In the genomic region with DNA sequence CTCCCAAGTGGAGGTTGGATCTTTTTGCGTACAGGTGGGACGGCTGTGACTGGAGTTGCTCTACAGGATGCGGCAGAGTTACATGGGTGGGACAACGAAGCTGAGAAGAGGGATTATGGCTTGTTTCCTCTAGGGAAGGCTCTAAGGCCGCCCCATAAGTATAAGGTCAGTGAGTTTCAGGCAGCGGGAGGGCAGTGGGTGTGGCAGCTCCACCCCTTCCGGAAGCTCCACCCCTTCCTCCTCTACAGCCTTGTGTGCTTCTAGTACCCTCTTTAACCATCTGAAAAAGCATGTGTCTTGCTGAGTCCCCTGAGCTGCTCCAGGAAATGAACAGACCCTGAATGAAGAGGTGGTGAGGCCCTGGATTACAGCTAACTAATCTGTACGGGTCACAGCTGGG, we compare ENCODE assay signal across 8 mouse cellular contexts.
DNase-seq lines count a peak whose midpoint lies in the region; ATAC-seq and TF ChIP-seq lines count a peak whose summit lies in the region.

No protein-coding gene starts in this region.

- TF ChIP-seq POLR2A in cortical plate, adult 2 months (IDR thresholded peaks at IDR 0.05; ENCODE audit: extremely low read depth, insufficient read depth, low read length), result no peak

- H3K4me2 ChIP-seq in limb, embryonic 11.5 days (ENCODE audit: low read depth, severe bottlenecking), result no peak overlapping the region
- H3K4me2 ChIP-seq in neural tube, embryonic 13.5 days, result no peak overlapping the region; the same call in 1 of the 2 replicates

- H3K4me1 ChIP-seq in E14TG2a.4 (replicated peaks; ENCODE audit: low read depth, low read length), result peaks cover 51% of the 10 kb centered on the region
- peaks cover 2% of the 10 kb centered on the region for H3K4me1 ChIP-seq in cortical plate, adult 2 months (ENCODE audit: control insufficient read depth, insufficient read depth, low read length)
- peaks cover 10% of the 10 kb centered on the region; the same call in 1 of the 2 replicates for H3K4me1 ChIP-seq in limb, embryonic 11.5 days (ENCODE audit: control insufficient read depth, insufficient read depth, low read length)
- peaks cover 50% of the 10 kb centered on the region for H3K4me1 ChIP-seq in neural tube, embryonic 13.5 days (replicated peaks)

- DNase-seq in heart, postnatal 25 days (ENCODE audit: low spot score), result peak; percentile 51
- DNase-seq in limb, embryonic 11.5 days (ENCODE audit: low spot score), result peak; percentile 39
- DNase-seq in layer of hippocampus, postnatal 14 days (ENCODE audit: low spot score in 2 of 2), result no peak
- DNase-seq in gastrocnemius, postnatal 14 days, result no peak
- no peak for DNase-seq in urinary bladder, adult 18-20 months (ENCODE audit: low spot score in 2 of 2)

- H3K9me3 ChIP-seq in E14TG2a.4 (ENCODE audit: low read length), result peaks cover 51% of the 10 kb centered on the region
- no peaks in the 10 kb centered on the region for H3K9me3 ChIP-seq in limb, embryonic 11.5 days (ENCODE audit: control insufficient read depth, low read length)
- no peaks in the 10 kb centered on the region for H3K9me3 ChIP-seq in neural tube, embryonic 13.5 days

- no peak overlapping the region for H3K9ac ChIP-seq in limb, embryonic 11.5 days (ENCODE audit: low read length)
- no peak overlapping the region for H3K9ac ChIP-seq in neural tube, embryonic 13.5 days

- WGBS in limb, embryonic 11.5 days, result 44% methylated on average over 8 of the region's 8 CpGs
- 15% methylated on average over 8 of the region's 8 CpGs for WGBS in neural tube, embryonic 13.5 days

- no peaks in the 10 kb centered on the region for H3K36me3 ChIP-seq in E14TG2a.4 (ENCODE audit: insufficient read depth, low read length)
- no peaks in the 10 kb centered on the region for H3K36me3 ChIP-seq in limb, embryonic 11.5 days (ENCODE audit: control insufficient read depth, insufficient read depth, low read length)
- no peaks in the 10 kb centered on the region for H3K36me3 ChIP-seq in neural tube, embryonic 13.5 days

- TF ChIP-seq CTCF in E14TG2a.4 (conservative IDR thresholded peaks at IDR 0.05; ENCODE audit: low read length), result no peak
- TF ChIP-seq CTCF in cortical plate, adult 2 months (IDR thresholded peaks at IDR 0.05; ENCODE audit: extremely low read depth, insufficient read depth, low read length), result no peak

- peak overlapping the region; percentile 22; the same call in 1 of the 2 replicates for H3K27ac ChIP-seq in cortical plate, adult 2 months (ENCODE audit: insufficient read depth, low read length)
- H3K27ac ChIP-seq in limb, embryonic 11.5 days (replicated peaks; ENCODE audit: low read depth, low read length), result no peak overlapping the region
- peak overlapping the region; percentile 83 for H3K27ac ChIP-seq in neural tube, embryonic 13.5 days (replicated peaks)

- no peaks in the 10 kb centered on the region for H3K27me3 ChIP-seq in E14TG2a.4 (ENCODE audit: insufficient read depth, low read length)
- H3K27me3 ChIP-seq in limb, embryonic 11.5 days (ENCODE audit: control insufficient read depth, insufficient read depth, low read length), result no peaks in the 10 kb centered on the region
- H3K27me3 ChIP-seq in neural tube, embryonic 13.5 days, result no peaks in the 10 kb centered on the region

- no peak for ATAC-seq in limb, embryonic 11.5 days (ENCODE audit: insufficient number of reproducible peaks, low FRiP score, low TSS enrichment, low read depth)
- ATAC-seq in neural tube, embryonic 13.5 days (ENCODE audit: low read depth), result no peak; the same call in 1 of the 2 replicates

- intact Hi-C loops in heart, postnatal 25 days (cut with DNase I), result no loop called here
- intact Hi-C loops in gastrocnemius, postnatal 14 days (cut with DNase I; ENCODE audit: low total_unique reads), result no loop called here

- H3K4me3 ChIP-seq in E14TG2a.4 (replicated peaks; ENCODE audit: low read length), result peak overlapping the region; percentile 70
- H3K4me3 ChIP-seq in cortical plate, adult 2 months (ENCODE audit: insufficient read depth, low read length), result no peak overlapping the region
- no peak overlapping the region for H3K4me3 ChIP-seq in limb, embryonic 11.5 days (ENCODE audit: low read depth, low read length)
- H3K4me3 ChIP-seq in neural tube, embryonic 13.5 days, result no peak overlapping the region

Comparison
In these comparisons a context has a peak if more than half of its experiments do, and no peak if none do; other contexts are left out.
1. DNase-seq: peak in heart, postnatal 25 days (single experiment) and limb, embryonic 11.5 days (single experiment); none in layer of hippocampus, postnatal 14 days (0 of 2), gastrocnemius, postnatal 14 days (single experiment) and urinary bladder, adult 18-20 months (0 of 2).